ENCODE assay signal across 11 mouse cellular contexts in the genomic region with DNA sequence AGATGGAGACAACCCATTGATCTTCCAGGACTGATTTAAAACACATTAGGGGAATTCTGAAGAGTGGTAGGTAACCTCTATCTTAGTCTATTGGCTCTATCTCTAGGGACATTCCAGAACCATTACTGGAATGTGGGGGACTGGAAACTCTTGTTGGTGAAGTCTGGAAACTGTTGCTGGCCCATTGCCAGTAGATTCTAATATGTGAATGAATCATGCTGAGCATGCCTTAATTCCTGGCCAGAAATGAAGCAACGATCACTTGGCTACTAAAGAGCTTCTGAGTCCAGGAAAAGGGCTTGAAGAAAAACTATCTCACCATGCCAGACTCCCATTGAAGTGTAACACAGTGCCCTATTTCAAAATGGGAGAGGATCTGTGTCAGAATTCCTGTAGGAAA.
DNase-seq lines count a peak whose midpoint lies in the region; ATAC-seq and TF ChIP-seq lines count a peak whose summit lies in the region.
"Had no signal": no experiment of that assay in that cellular context is flagged by ENCODE, and none has a peak within 500 bp of the region (broad histone marks: within the 10 kb centered on the region; RNA-seq: fewer than 3 reads in every experiment).

No protein-coding gene starts in this region.

- no peaks in the 10 kb centered on the region for H3K36me3 ChIP-seq in hindbrain, embryonic 14.5 days (replicated peaks; ENCODE audit: control insufficient read depth, insufficient read depth)
- no peaks in the 10 kb centered on the region for H3K36me3 ChIP-seq in hindbrain, embryonic 16.5 days (ENCODE audit: control insufficient read depth, insufficient read depth, low read length)
- no peaks in the 10 kb centered on the region for H3K36me3 ChIP-seq in lung, postnatal 0 days (ENCODE audit: insufficient read depth, low read length)
- H3K36me3 ChIP-seq: liver, embryonic 13.5 days had no signal

- TF ChIP-seq POLR2A in lung, adult 2 months (IDR thresholded peaks at IDR 0.05; ENCODE audit: borderline replicate concordance, extremely low read depth, low read depth, low read length), result no peak

- no peak overlapping the region for H3K27ac ChIP-seq in hindbrain, embryonic 14.5 days
- H3K27ac ChIP-seq in hindbrain, embryonic 16.5 days (ENCODE audit: low read depth, low read length), result no peak overlapping the region
- H3K27ac ChIP-seq in lung, postnatal 0 days (ENCODE audit: low read length), result no peak overlapping the region
- H3K27ac ChIP-seq: heart, adult 2 months; liver, embryonic 13.5 days had no signal

- no peak overlapping the region for H3K4me3 ChIP-seq in hindbrain, embryonic 14.5 days (replicated peaks; ENCODE audit: low read length)
- no peak overlapping the region for H3K4me3 ChIP-seq in hindbrain, embryonic 16.5 days (ENCODE audit: low read length)
- H3K4me3 ChIP-seq in lung, postnatal 0 days (ENCODE audit: low read depth, low read length), result no peak overlapping the region
- no peak overlapping the region for H3K4me3 ChIP-seq in lung, adult 2 months (replicated peaks; ENCODE audit: extremely low read depth, low read depth, low read length)
- H3K4me3 ChIP-seq: heart, adult 2 months; liver, embryonic 13.5 days had no signal

- no peak overlapping the region for H3K4me2 ChIP-seq in hindbrain, embryonic 14.5 days (replicated peaks)
- H3K4me2 ChIP-seq in hindbrain, embryonic 16.5 days (ENCODE audit: low read length), result no peak overlapping the region
- no peak overlapping the region for H3K4me2 ChIP-seq in lung, postnatal 0 days (replicated peaks; ENCODE audit: low read depth, low read length)
- H3K4me2 ChIP-seq: liver, embryonic 13.5 days had no signal

- WGBS in hindbrain, embryonic 14.5 days, result 62% methylated on average over 1 of the region's 1 CpGs
- WGBS in hindbrain, embryonic 16.5 days, result 36% methylated on average over 1 of the region's 1 CpGs
- 51% methylated on average over 1 of the region's 1 CpGs for WGBS in lung, postnatal 0 days
- 50% methylated on average over 1 of the region's 1 CpGs for WGBS in lung, adult 2 months

- no peaks in the 10 kb centered on the region for H3K27me3 ChIP-seq in hindbrain, embryonic 14.5 days (ENCODE audit: control insufficient read depth, insufficient read depth, low read length)
- H3K27me3 ChIP-seq in hindbrain, embryonic 16.5 days (replicated peaks; ENCODE audit: control insufficient read depth, insufficient read depth, low read length), result no peaks in the 10 kb centered on the region
- no peaks in the 10 kb centered on the region for H3K27me3 ChIP-seq in lung, postnatal 0 days (replicated peaks; ENCODE audit: insufficient read depth, low read length)
- H3K27me3 ChIP-seq: liver, embryonic 13.5 days had no signal

- peak; percentile 51 for DNase-seq in cerebellum, postnatal 14 days
- DNase-seq in cerebellum, adult 8-10 months, result no peak
- DNase-seq in hindbrain, embryonic 14.5 days (ENCODE audit: low spot score), result peak; percentile 38
- peak; percentile 6 for DNase-seq in lung, postnatal 0 days (ENCODE audit: low spot score)
- DNase-seq in lung, adult 2 months, result no peak
- peak; percentile 2 to 10 for DNase-seq in kidney, postnatal 36 days
- DNase-seq in thymus, postnatal 25 days, result no peak
- DNase-seq: liver, embryonic 13.5 days; thymus, postnatal 4 days had no signal

- H3K9me3 ChIP-seq in hindbrain, embryonic 14.5 days (ENCODE audit: control insufficient read depth, low read length), result 0 out of 2 replicates have a peak, but pooled peaks cover 9% of the 10 kb centered on the region
- H3K9me3 ChIP-seq in hindbrain, embryonic 16.5 days (ENCODE audit: control insufficient read depth, low read length), result no peaks in the 10 kb centered on the region
- H3K9me3 ChIP-seq in lung, postnatal 0 days (ENCODE audit: low read length), result no peaks in the 10 kb centered on the region
- H3K9me3 ChIP-seq: liver, embryonic 13.5 days had no signal

- no peak for TF ChIP-seq CTCF in lung, postnatal 0 days (IDR thresholded peaks at IDR 0.05)
- no peak for TF ChIP-seq CTCF in lung, adult 2 months (IDR thresholded peaks at IDR 0.05; ENCODE audit: insufficient read depth, low read length)

- TF ChIP-seq EP300 in lung, postnatal 0 days (IDR thresholded peaks at IDR 0.05), result no peak

- no peak for ATAC-seq in hindbrain, embryonic 14.5 days (ENCODE audit: low FRiP score)
- no peak for ATAC-seq in hindbrain, embryonic 16.5 days
- no peak for ATAC-seq in lung, postnatal 0 days

- no peak overlapping the region for H3K9ac ChIP-seq in hindbrain, embryonic 14.5 days
- H3K9ac ChIP-seq in hindbrain, embryonic 16.5 days (ENCODE audit: low read depth, low read length), result no peak overlapping the region
- no peak overlapping the region for H3K9ac ChIP-seq in lung, postnatal 0 days (replicated peaks; ENCODE audit: low read depth)
- H3K9ac ChIP-seq: liver, embryonic 13.5 days had no signal

- no peaks in the 10 kb centered on the region for H3K4me1 ChIP-seq in hindbrain, embryonic 14.5 days (replicated peaks; ENCODE audit: control insufficient read depth, insufficient read depth, low read length)
- no peaks in the 10 kb centered on the region for H3K4me1 ChIP-seq in hindbrain, embryonic 16.5 days (ENCODE audit: control insufficient read depth, insufficient read depth, low read depth, low read length)
- H3K4me1 ChIP-seq in lung, postnatal 0 days (ENCODE audit: insufficient read depth, low read depth, low read length), result no peaks in the 10 kb centered on the region
- H3K4me1 ChIP-seq in lung, adult 2 months (ENCODE audit: control insufficient read depth, insufficient read depth, low read length), result no peaks in the 10 kb centered on the region
- H3K4me1 ChIP-seq: liver, embryonic 13.5 days had no signal

Comparison
In these comparisons a context has a peak if more than half of its experiments do, and no peak if none do; other contexts are left out.
1. DNase-seq: peak in cerebellum, postnatal 14 days (2 of 2), hindbrain, embryonic 14.5 days (single experiment), lung, postnatal 0 days (single experiment) and kidney, postnatal 36 days (2 of 2); none in cerebellum, adult 8-10 months (single experiment), lung, adult 2 months (single experiment) and thymus, postnatal 25 days (single experiment).